Mouse (Mus musculus): ENCODE results near the gene Leo1. TPM values are rescaled to one million over a fixed set of nuclear protein-coding genes. Genes with fewer than 3 reads are reported as not detected.
A peak's percentile ranks its signal among the peaks of the same experiment; 100 is the strongest.

Leo1 gene
- polyA plus RNA-seq, 1 experiment from 2014 or later = 34.9 TPM

- 46% methylated on average over 16 of the region's 16 CpGs for WGBS
- H3K4me3 ChIP-seq (ENCODE audit: low read depth, low read length) = no peak overlapping the region
- peak overlapping the region; percentile 69 for H3K27ac ChIP-seq (replicated peaks; ENCODE audit: low read depth, low read length)
- no peak overlapping the region for H3K4me2 ChIP-seq (ENCODE audit: low read depth, low read length)
- H3K27me3 ChIP-seq (replicated peaks; ENCODE audit: control insufficient read depth, insufficient read depth, low read length) = no peaks in the 10 kb centered on the region
- DNase-seq (ENCODE audit: low spot score) = peak; percentile 45
- H3K9ac ChIP-seq (ENCODE audit: low read depth, low read length) = no peak overlapping the region
- no peaks in the 10 kb centered on the region for H3K36me3 ChIP-seq (ENCODE audit: control insufficient read depth, insufficient read depth, low read length)
- H3K4me1 ChIP-seq (ENCODE audit: control insufficient read depth, insufficient read depth, low read length) = peaks cover 5% of the 10 kb centered on the region
- ATAC-seq (ENCODE audit: low read depth) = peak; percentile 17; the same call in 1 of the 2 replicates
- H3K9me3 ChIP-seq (ENCODE audit: control insufficient read depth, low read length) = no peaks in the 10 kb centered on the region
Measured at GRCm38 (mm10) chr9:75430822-75431621, 10.3 kb upstream of the Leo1 start.

GRCm38 (mm10) chr9:75432694-75433093, 8.6 kb upstream of the Leo1 start:
- no peak for ATAC-seq (ENCODE audit: low read depth)
- H3K27ac ChIP-seq (replicated peaks; ENCODE audit: low read depth, low read length) = no peak overlapping the region
- H3K4me2 ChIP-seq (ENCODE audit: low read depth, low read length) = no peak overlapping the region
- no peaks in the 10 kb centered on the region for H3K9me3 ChIP-seq (ENCODE audit: control insufficient read depth, low read length)
- H3K9ac ChIP-seq (ENCODE audit: low read depth, low read length) = no peak overlapping the region
- 80% methylated on average over 3 of the region's 3 CpGs for WGBS
- peaks cover 5% of the 10 kb centered on the region for H3K4me1 ChIP-seq (ENCODE audit: control insufficient read depth, insufficient read depth, low read length)
- H3K4me3 ChIP-seq (ENCODE audit: low read depth, low read length) = no peak overlapping the region
- no peak for DNase-seq (ENCODE audit: low spot score)
- H3K27me3 ChIP-seq (replicated peaks; ENCODE audit: control insufficient read depth, insufficient read depth, low read length) = no peaks in the 10 kb centered on the region
- H3K36me3 ChIP-seq (ENCODE audit: control insufficient read depth, insufficient read depth, low read length) = no peaks in the 10 kb centered on the region

GRCm38 (mm10) chr9:75434172-75434793, 7.0 kb upstream of the Leo1 start:
- H3K4me3 ChIP-seq (ENCODE audit: low read depth, low read length) = no peak overlapping the region
- H3K27ac ChIP-seq (replicated peaks; ENCODE audit: low read depth, low read length) = no peak overlapping the region
- H3K27me3 ChIP-seq (replicated peaks; ENCODE audit: control insufficient read depth, insufficient read depth, low read length) = no peaks in the 10 kb centered on the region
- peak; percentile 78 for DNase-seq (ENCODE audit: low spot score)
- peaks cover 5% of the 10 kb centered on the region for H3K4me1 ChIP-seq (ENCODE audit: control insufficient read depth, insufficient read depth, low read length)
- H3K9me3 ChIP-seq (ENCODE audit: control insufficient read depth, low read length) = no peaks in the 10 kb centered on the region
- H3K4me2 ChIP-seq (ENCODE audit: low read depth, low read length) = no peak overlapping the region
- 46% methylated on average over 7 of the region's 7 CpGs for WGBS
- peak; percentile 58; the same call in 1 of the 2 replicates for ATAC-seq (ENCODE audit: low read depth)
- no peaks in the 10 kb centered on the region for H3K36me3 ChIP-seq (ENCODE audit: control insufficient read depth, insufficient read depth, low read length)
- H3K9ac ChIP-seq (ENCODE audit: low read depth, low read length) = no peak overlapping the region

- Histone ChIP-seq H3K9ac (ENCODE audit: low read depth, low read length) (no peak overlapping the region), H3K4me3 (ENCODE audit: low read depth, low read length) (no peak overlapping the region), H3K36me3 (ENCODE audit: control insufficient read depth, insufficient read depth, low read length) (no peaks in the 10 kb centered on the region), H3K27ac (replicated peaks; ENCODE audit: low read depth, low read length) (no peak overlapping the region), H3K27me3 (replicated peaks; ENCODE audit: control insufficient read depth, insufficient read depth, low read length) (no peaks in the 10 kb centered on the region), H3K4me2 (ENCODE audit: low read depth, low read length) (no peak overlapping the region), H3K4me1 (ENCODE audit: control insufficient read depth, insufficient read depth, low read length) (peaks cover 5% of the 10 kb centered on the region), H3K9me3 (ENCODE audit: control insufficient read depth, low read length) (no peaks in the 10 kb centered on the region)
- ATAC-seq (ENCODE audit: low read depth) (no peak), DNase-seq (ENCODE audit: low spot score) (no peak)
- 76% methylated on average over 6 of the region's 6 CpGs for WGBS
Measured at GRCm38 (mm10) chr9:75434872-75435271, 6.5 kb upstream of the Leo1 start.

- H3K9ac ChIP-seq (ENCODE audit: low read depth, low read length) = no peak overlapping the region
- H3K4me3 ChIP-seq (ENCODE audit: low read depth, low read length) = no peak overlapping the region
- no peak overlapping the region for H3K27ac ChIP-seq (replicated peaks; ENCODE audit: low read depth, low read length)
- no peak for ATAC-seq (ENCODE audit: low read depth)
- H3K4me1 ChIP-seq (ENCODE audit: control insufficient read depth, insufficient read depth, low read length) = peaks cover 5% of the 10 kb centered on the region
- no peak overlapping the region for H3K4me2 ChIP-seq (ENCODE audit: low read depth, low read length)
- H3K36me3 ChIP-seq (ENCODE audit: control insufficient read depth, insufficient read depth, low read length) = no peaks in the 10 kb centered on the region
- no peaks in the 10 kb centered on the region for H3K9me3 ChIP-seq (ENCODE audit: control insufficient read depth, low read length)
- no peak for DNase-seq (ENCODE audit: low spot score)
- H3K27me3 ChIP-seq (replicated peaks; ENCODE audit: control insufficient read depth, insufficient read depth, low read length) = no peaks in the 10 kb centered on the region
- 80% methylated on average over 4 of the region's 4 CpGs for WGBS
Measured at GRCm38 (mm10) chr9:75435291-75435690, 6.0 kb upstream of the Leo1 start.

GRCm38 (mm10) chr9:75435918-75436317, 5.4 kb upstream of the Leo1 start:
- no peak overlapping the region for H3K4me3 ChIP-seq (ENCODE audit: low read depth, low read length)
- no peaks in the 10 kb centered on the region for H3K9me3 ChIP-seq (ENCODE audit: control insufficient read depth, low read length)
- H3K27ac ChIP-seq (replicated peaks; ENCODE audit: low read depth, low read length) = no peak overlapping the region
- peak overlapping the region; percentile 16; the same call in 1 of the 2 replicates for H3K4me2 ChIP-seq (ENCODE audit: low read depth, low read length)
- peak overlapping the region; percentile 30; the same call in 1 of the 2 replicates for H3K9ac ChIP-seq (ENCODE audit: low read depth, low read length)
- H3K4me1 ChIP-seq (ENCODE audit: control insufficient read depth, insufficient read depth, low read length) = peaks cover 5% of the 10 kb centered on the region; the same call in 1 of the 2 replicates
- ATAC-seq (ENCODE audit: low read depth) = peak; percentile 79
- H3K27me3 ChIP-seq (replicated peaks; ENCODE audit: control insufficient read depth, insufficient read depth, low read length) = no peaks in the 10 kb centered on the region
- DNase-seq (ENCODE audit: low spot score) = peak; percentile 86
- H3K36me3 ChIP-seq (ENCODE audit: control insufficient read depth, insufficient read depth, low read length) = no peaks in the 10 kb centered on the region
- 9% methylated on average over 12 of the region's 12 CpGs for WGBS

- Histone ChIP-seq H3K27ac (replicated peaks; ENCODE audit: low read depth, low read length) (no peak overlapping the region), H3K4me3 (ENCODE audit: low read depth, low read length) (no peak overlapping the region), H3K4me2 (ENCODE audit: low read depth, low read length) (no peak overlapping the region), H3K27me3 (replicated peaks; ENCODE audit: control insufficient read depth, insufficient read depth, low read length) (no peaks in the 10 kb centered on the region), H3K9me3 (ENCODE audit: control insufficient read depth, low read length) (no peaks in the 10 kb centered on the region), H3K4me1 (ENCODE audit: control insufficient read depth, insufficient read depth, low read length) (peaks cover 6% of the 10 kb centered on the region), H3K36me3 (ENCODE audit: control insufficient read depth, insufficient read depth, low read length) (no peaks in the 10 kb centered on the region), H3K9ac (ENCODE audit: low read depth, low read length) (no peak overlapping the region)
- DNase-seq (ENCODE audit: low spot score) (no peak), ATAC-seq (ENCODE audit: low read depth) (no peak)
- 31% methylated on average over 6 of the region's 6 CpGs for WGBS
Measured at GRCm38 (mm10) chr9:75437653-75438385, 3.5 kb upstream of the Leo1 start.

GRCm38 (mm10) chr9:75441691-75442131, 387 bp downstream of the Leo1 start:
- DNase-seq (ENCODE audit: low spot score) (no peak), ATAC-seq (ENCODE audit: low read depth) (peak; percentile 82)
- H3K9me3 ChIP-seq (ENCODE audit: control insufficient read depth, low read length) = no peaks in the 10 kb centered on the region
- WGBS = under 1% methylated on average over 13 of the region's 31 CpGs
- H3K36me3 ChIP-seq (ENCODE audit: control insufficient read depth, insufficient read depth, low read length) = peaks cover 12% of the 10 kb centered on the region
- peak overlapping the region; percentile 64 for H3K4me2 ChIP-seq (ENCODE audit: low read depth, low read length)
- H3K4me1 ChIP-seq (ENCODE audit: control insufficient read depth, insufficient read depth, low read length) = peaks cover 7% of the 10 kb centered on the region
- H3K27me3 ChIP-seq (replicated peaks; ENCODE audit: control insufficient read depth, insufficient read depth, low read length) = no peaks in the 10 kb centered on the region
- H3K27ac ChIP-seq (replicated peaks; ENCODE audit: low read depth, low read length) = peak overlapping the region; percentile 93
- H3K9ac ChIP-seq (ENCODE audit: low read depth, low read length) = peak overlapping the region; percentile 94
- peak overlapping the region; percentile 70 for H3K4me3 ChIP-seq (ENCODE audit: low read depth, low read length)
